Mouse (Mus musculus) megakaryocyte, embryonic 14.5 days (primary cell): ENCODE data around the gene Auts2.

Source experiments
- FLI1 ChIP-seq: IDR thresholded peaks from 2 replicates; pipeline ENCODE4 v1.6.1; 2012; ENCODE audit warnings: low read length, inconsistent platforms, mixed read lengths
- GATA1 ChIP-seq: IDR thresholded peaks from 3 replicates; pipeline ENCODE4 v1.6.1; 2012; ENCODE audit warnings: mixed read lengths, low read length, inconsistent platforms, borderline replicate concordance

- no peak for TF ChIP-seq FLI1
- no peak for TF ChIP-seq GATA1
Observed at GRCm38 (mm10) chr5:131596591-131596990, 946.6 kb downstream of the Auts2 start.
